Mouse (Mus musculus) megakaryocyte, embryonic 14.5 days (primary cell): Measurements from ENCODE around the gene Etv6.

Experiments
- FLI1 ChIP-seq: IDR thresholded peaks from 2 replicates; pipeline ENCODE4 v1.6.1; 2012; ENCODE audit warnings: low read length, inconsistent platforms, mixed read lengths
- GATA1 ChIP-seq: IDR thresholded peaks from 3 replicates; pipeline ENCODE4 v1.6.1; 2012; ENCODE audit warnings: mixed read lengths, low read length, inconsistent platforms, borderline replicate concordance

DNA sequence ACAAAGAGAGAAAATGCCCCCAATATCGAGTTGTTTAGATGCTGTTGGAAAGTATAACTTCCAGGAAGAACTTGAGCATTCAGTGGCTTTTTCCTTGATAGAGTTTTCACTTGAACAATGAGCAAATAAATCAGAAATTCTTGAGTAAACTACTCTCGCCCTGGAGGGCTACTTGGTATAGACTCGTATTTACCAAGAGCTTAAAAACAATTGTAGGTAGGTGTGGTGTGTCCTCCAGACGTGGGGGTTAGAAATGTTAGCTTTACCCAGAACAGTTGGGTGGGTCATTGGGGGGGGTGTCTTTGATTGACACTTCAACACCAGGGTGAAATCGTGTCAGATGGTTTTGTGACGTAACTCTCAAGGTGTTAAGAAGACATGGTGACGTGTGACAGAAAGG, 88.0 kb downstream of the Etv6 start:
- TF ChIP-seq GATA1 (no peak), FLI1 (no peak)
